In genomic region chr16:30602684-30603530, GRCm38 (mm10) we compare ENCODE assay signal across 8 mouse cellular contexts. TPM values are rescaled to one million over a fixed set of nuclear protein-coding genes. Genes with fewer than 3 reads are reported as not detected.
DNase-seq lines count a peak whose midpoint lies in the region; ATAC-seq lines count a peak whose summit lies in the region.

No protein-coding gene starts in this region.

- peak overlapping the region; percentile 82 for H3K4me2 ChIP-seq in heart, embryonic 11.5 days
- H3K4me2 ChIP-seq in intestine, embryonic 14.5 days (ENCODE audit: low read length) = peak overlapping the region; percentile 92
- peak overlapping the region; percentile 15 for H3K4me2 ChIP-seq in midbrain, embryonic 13.5 days (replicated peaks)

- peak overlapping the region; percentile 15; the same call in 1 of the 2 replicates for H3K4me3 ChIP-seq in heart, embryonic 11.5 days (ENCODE audit: low read depth, low read length)
- H3K4me3 ChIP-seq in brown adipose tissue, adult 24 weeks (ENCODE audit: insufficient read depth, low read depth, low read length) = peak overlapping the region; percentile 60
- no peak overlapping the region for H3K4me3 ChIP-seq in intestine, embryonic 14.5 days (ENCODE audit: low read depth, low read length)
- H3K4me3 ChIP-seq in midbrain, embryonic 13.5 days (replicated peaks) = no peak overlapping the region

- no peak overlapping the region for H3K9ac ChIP-seq in heart, embryonic 11.5 days (ENCODE audit: low read depth, low read length)
- no peak overlapping the region for H3K9ac ChIP-seq in intestine, embryonic 14.5 days (ENCODE audit: low read length)
- H3K9ac ChIP-seq in midbrain, embryonic 13.5 days (replicated peaks) = no peak overlapping the region; the same call in 1 of the 2 replicates

- no peaks in the 10 kb centered on the region for H3K36me3 ChIP-seq in heart, embryonic 11.5 days (ENCODE audit: control insufficient read depth, insufficient read depth, low read length)
- no peaks in the 10 kb centered on the region for H3K36me3 ChIP-seq in intestine, embryonic 14.5 days (ENCODE audit: control insufficient read depth, insufficient read depth, low read length)
- no peaks in the 10 kb centered on the region for H3K36me3 ChIP-seq in midbrain, embryonic 13.5 days

- no peak for DNase-seq in heart, postnatal 4 days
- no peak for DNase-seq in intestine, embryonic 14.5 days (ENCODE audit: low spot score)
- DNase-seq in testis, postnatal 10 days (ENCODE audit: low spot score) = no peak
- DNase-seq in urinary bladder, postnatal 25 days (ENCODE audit: low spot score) = no peak
- no peak for DNase-seq in cerebellum, adult 11 months

- no peaks in the 10 kb centered on the region for H3K9me3 ChIP-seq in heart, embryonic 11.5 days (replicated peaks; ENCODE audit: control insufficient read depth, low read length)
- no peaks in the 10 kb centered on the region for H3K9me3 ChIP-seq in intestine, embryonic 14.5 days (ENCODE audit: control insufficient read depth, low read length)
- H3K9me3 ChIP-seq in midbrain, embryonic 13.5 days = no peaks in the 10 kb centered on the region

- H3K4me1 ChIP-seq in heart, embryonic 11.5 days (ENCODE audit: control insufficient read depth, insufficient read depth, low read length) = peaks cover 41% of the 10 kb centered on the region
- peaks cover 13% of the 10 kb centered on the region; the same call in 1 of the 2 replicates for H3K4me1 ChIP-seq in brown adipose tissue, adult 24 weeks (ENCODE audit: control insufficient read depth, insufficient read depth, insufficient read length, low read length)
- peaks cover 32% of the 10 kb centered on the region for H3K4me1 ChIP-seq in intestine, embryonic 14.5 days (replicated peaks; ENCODE audit: control insufficient read depth, insufficient read depth, low read length)
- peaks cover 39% of the 10 kb centered on the region for H3K4me1 ChIP-seq in midbrain, embryonic 13.5 days (replicated peaks)

- 32% methylated on average over 18 of the region's 18 CpGs for WGBS in heart, embryonic 11.5 days (ENCODE audit: insufficient replicate concordance)
- 40% methylated on average over 18 of the region's 18 CpGs for whole genome bisulfite sequencing in intestine, embryonic 14.5 days
- WGBS in midbrain, embryonic 13.5 days = 33% methylated on average over 18 of the region's 18 CpGs

- no peak for ATAC-seq in heart, embryonic 11.5 days (replicated peaks; ENCODE audit: insufficient number of reproducible peaks, low FRiP score, low TSS enrichment)
- no peak for ATAC-seq in intestine, embryonic 14.5 days (replicated peaks; ENCODE audit: low FRiP score, low TSS enrichment, low read depth)
- no peak for ATAC-seq in midbrain, embryonic 13.5 days

- no peaks in the 10 kb centered on the region for H3K27me3 ChIP-seq in heart, embryonic 11.5 days (ENCODE audit: control insufficient read depth, insufficient read depth, low read length)
- H3K27me3 ChIP-seq in intestine, embryonic 14.5 days (replicated peaks; ENCODE audit: control insufficient read depth, insufficient read depth, low read length) = no peaks in the 10 kb centered on the region
- H3K27me3 ChIP-seq in midbrain, embryonic 13.5 days = peaks cover 39% of the 10 kb centered on the region

- no peak overlapping the region for H3K27ac ChIP-seq in heart, embryonic 11.5 days (ENCODE audit: low read depth, low read length)
- peak overlapping the region; percentile 61 for H3K27ac ChIP-seq in brown adipose tissue, adult 24 weeks (replicated peaks; ENCODE audit: low read depth, low read length)
- no peak overlapping the region for H3K27ac ChIP-seq in intestine, embryonic 14.5 days (ENCODE audit: low read depth)
- no peak overlapping the region for H3K27ac ChIP-seq in midbrain, embryonic 13.5 days

RNA-seq across cellular contexts. Expression of gene Fam43a, which starts 3.4 kb away (rescaled TPM):
- polyA plus RNA-seq in heart, embryonic 11.5 days (2014; fragmentation: Nextera tagmentation; extraction: Ambion mirVana) = 5.7 and 6.6 TPM in 2 replicates
- total RNA-seq in heart, postnatal 4 days (2021) = 10 to 100 TPM; 26.2 to 29.0 TPM
- polyA plus RNA-seq in brown adipose tissue, adult 24 weeks (2012; ENCODE audit: insufficient read depth, insufficient read length, missing spikeins) = 5.1 and 10.1 TPM in 2 replicates
- 5.9 and 6.8 TPM in 2 replicates for polyA plus RNA-seq in intestine, embryonic 14.5 days (2014; fragmentation: Nextera tagmentation; extraction: Ambion mirVana)
- 9.8 and 11.5 TPM in 2 replicates for polyA plus RNA-seq in midbrain, embryonic 13.5 days (2015; fragmentation: Nextera tagmentation; extraction: Ambion mirVana)

RNA-seq across cellular contexts. Expression of gene Lsg1, which starts 15.5 kb away (rescaled TPM):
- polyA plus RNA-seq in heart, embryonic 11.5 days (2014; fragmentation: Nextera tagmentation; extraction: Ambion mirVana) = 47.8 and 51.3 TPM in 2 replicates
- 10 to 100 TPM; 31.5 to 33.2 TPM for total RNA-seq in heart, postnatal 4 days (2021)
- polyA plus RNA-seq in brown adipose tissue, adult 24 weeks (2012; ENCODE audit: insufficient read depth, insufficient read length, missing spikeins) = 8.5 and 19.7 TPM in 2 replicates
- polyA plus RNA-seq in intestine, embryonic 14.5 days (2014; fragmentation: Nextera tagmentation; extraction: Ambion mirVana) = 69.4 and 70.3 TPM in 2 replicates
- 59.1 and 64.7 TPM in 2 replicates for polyA plus RNA-seq in midbrain, embryonic 13.5 days (2015; fragmentation: Nextera tagmentation; extraction: Ambion mirVana)

RNA-seq across cellular contexts. Expression of gene Tmem44, which starts 52.3 kb away (rescaled TPM):
- polyA plus RNA-seq in heart, embryonic 11.5 days (2014; fragmentation: Nextera tagmentation; extraction: Ambion mirVana) = 16.4 and 17.2 TPM in 2 replicates
- total RNA-seq in heart, postnatal 4 days (2021) = 10 to 100 TPM; 19.4 to 19.7 TPM
- polyA plus RNA-seq in brown adipose tissue, adult 24 weeks (2012; ENCODE audit: insufficient read depth, insufficient read length, missing spikeins) = 1.3 and 2.6 TPM in 2 replicates
- polyA plus RNA-seq in intestine, embryonic 14.5 days (2014; fragmentation: Nextera tagmentation; extraction: Ambion mirVana) = 15.0 and 15.6 TPM in 2 replicates
- polyA plus RNA-seq in midbrain, embryonic 13.5 days (2015; fragmentation: Nextera tagmentation; extraction: Ambion mirVana) = 70.9 and 73.1 TPM in 2 replicates

Comparison
In these comparisons a context has a peak if more than half of its experiments do, and no peak if none do; other contexts are left out.
1. H3K4me2 ChIP-seq: peak in every context shown above with its lines; median percentile 92 in intestine, embryonic 14.5 days; 82 in heart, embryonic 11.5 days; 15 in midbrain, embryonic 13.5 days.
2. H3K4me3 ChIP-seq: peak in heart, embryonic 11.5 days (single experiment) and brown adipose tissue, adult 24 weeks (single experiment); none in intestine, embryonic 14.5 days (single experiment) and midbrain, embryonic 13.5 days (single experiment).